9 mouse cellular contexts compared by ENCODE assay signal in the genomic region with DNA sequence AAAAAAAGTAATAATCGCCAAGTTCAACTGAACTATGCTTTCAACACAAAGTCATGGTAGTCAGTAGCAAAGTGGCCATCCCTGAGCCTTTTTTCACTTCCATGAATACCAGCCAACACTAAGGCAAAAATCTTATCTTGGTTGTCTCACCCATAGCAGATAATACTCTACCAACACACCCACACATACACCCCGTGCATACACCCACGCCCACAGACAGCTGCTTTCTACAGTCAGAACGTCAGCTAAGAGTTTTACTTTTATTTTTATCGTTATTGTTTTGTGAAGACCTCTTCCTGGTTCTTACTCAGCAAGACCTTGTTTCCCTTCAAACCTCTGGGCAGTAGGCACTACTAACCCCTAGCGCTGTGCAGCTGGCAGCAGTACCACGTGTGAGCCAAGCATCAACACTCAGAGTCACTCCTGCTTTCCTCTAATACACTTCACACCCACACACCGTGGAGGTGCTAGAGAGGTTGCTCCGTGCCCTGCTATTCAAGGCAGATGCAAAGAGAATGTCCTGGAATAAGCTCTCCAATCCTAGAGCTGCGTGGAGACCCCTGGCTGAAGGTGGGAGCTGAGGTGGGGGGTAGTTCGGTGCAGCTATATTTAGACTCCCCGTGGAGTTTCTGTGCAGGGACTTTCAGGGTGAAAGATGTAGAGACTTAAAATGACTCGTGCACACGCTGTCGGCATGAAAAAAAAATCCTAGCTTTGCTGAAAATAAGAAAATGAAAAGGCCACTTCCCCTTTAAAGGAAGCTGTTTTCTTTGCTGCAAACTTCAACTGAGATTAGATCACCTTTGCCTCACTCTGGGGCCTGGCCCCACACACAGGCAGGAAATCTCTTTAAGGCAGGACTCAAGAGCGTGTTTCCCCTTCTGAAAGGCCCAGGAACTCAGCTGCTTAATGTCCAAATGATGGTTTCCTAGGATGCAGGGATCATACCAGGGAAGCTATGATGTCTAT. TPM values are rescaled to one million over a fixed set of nuclear protein-coding genes. Genes with fewer than 3 reads are reported as not detected.
DNase-seq lines count a peak whose midpoint lies in the region; ATAC-seq and TF ChIP-seq lines count a peak whose summit lies in the region.
"Had no signal": no experiment of that assay in that cellular context is flagged by ENCODE, and none has a peak within 500 bp of the region (broad histone marks: within the 10 kb centered on the region; RNA-seq: fewer than 3 reads in every experiment).

No protein-coding gene starts in this region.

- TF ChIP-seq POLR2A in cortical plate, adult 2 months (IDR thresholded peaks at IDR 0.05; ENCODE audit: extremely low read depth, insufficient read depth, low read length): no peak

- H3K4me1 ChIP-seq in cortical plate, adult 2 months (ENCODE audit: control insufficient read depth, insufficient read depth, low read length): peaks cover 2% of the 10 kb centered on the region; the same call in 1 of the 2 replicates
- H3K4me1 ChIP-seq in forebrain, embryonic 14.5 days (ENCODE audit: control insufficient read depth, insufficient read depth, low read length): peaks cover 9% of the 10 kb centered on the region; the same call in 1 of the 2 replicates

- no peaks in the 10 kb centered on the region for H3K9me3 ChIP-seq in forebrain, embryonic 14.5 days (replicated peaks; ENCODE audit: control insufficient read depth, low read length)
- H3K9me3 ChIP-seq: neural tube, embryonic 12.5 days had no signal

- intact Hi-C loops in left cerebral cortex, postnatal 25 days (cut with DNase I): loop anchor here (5.0 kb wide), 5 partner anchors 249 to 501 kb away; no protein-coding TSS in a partner anchor

- WGBS in forebrain, embryonic 14.5 days: 61% methylated on average over 16 of the region's 16 CpGs

- no peak overlapping the region for H3K9ac ChIP-seq in forebrain, embryonic 14.5 days (ENCODE audit: low read length)

- peak overlapping the region; percentile 81; the same call in 1 of the 2 replicates for H3K4me3 ChIP-seq in cortical plate, adult 2 months (ENCODE audit: insufficient read depth, low read length)
- no peak overlapping the region for H3K4me3 ChIP-seq in forebrain, embryonic 14.5 days (ENCODE audit: low read depth, low read length)

- H3K36me3 ChIP-seq in forebrain, embryonic 14.5 days (ENCODE audit: control insufficient read depth, insufficient read depth, low read length): no peaks in the 10 kb centered on the region
- H3K36me3 ChIP-seq: neural tube, embryonic 12.5 days had no signal

- no peak for ATAC-seq in forebrain, embryonic 14.5 days

- no peak overlapping the region for H3K27ac ChIP-seq in cortical plate, adult 2 months (ENCODE audit: insufficient read depth, low read length)
- no peak overlapping the region for H3K27ac ChIP-seq in forebrain, embryonic 14.5 days (ENCODE audit: low read depth, low read length)
- H3K27ac ChIP-seq: neural tube, embryonic 12.5 days had no signal

- H3K27me3 ChIP-seq in forebrain, embryonic 14.5 days (replicated peaks; ENCODE audit: control insufficient read depth, insufficient read depth, low read length): peaks cover 7% of the 10 kb centered on the region; the same call in 1 of the 2 replicates

- no peak for TF ChIP-seq CTCF in cortical plate, adult 2 months (IDR thresholded peaks at IDR 0.05; ENCODE audit: extremely low read depth, insufficient read depth, low read length)

- H3K4me2 ChIP-seq in forebrain, embryonic 14.5 days (ENCODE audit: low read length): no peak overlapping the region

- peak; percentile 23 for DNase-seq in layer of hippocampus, adult 9-11 months
- no peak for DNase-seq in layer of hippocampus, postnatal 36 days
- peak; percentile 41 to 65 for DNase-seq in left cerebral cortex, postnatal 25 days (ENCODE audit: low spot score in 2 of 2)
- peak; percentile 65 to 70 for DNase-seq in spleen, postnatal 36 days (ENCODE audit: low spot score in 2 of 2)
- DNase-seq in forebrain, embryonic 14.5 days (ENCODE audit: low spot score): no peak
- DNase-seq in kidney, adult 11 months: no peak
- no peak for DNase-seq in lung, postnatal 10 days

RNA-seq across cellular contexts. Expression of a gene that starts 1.4 kb away (rescaled TPM):
- 10 to 100 TPM; 53.8 to 56.7 TPM for total RNA-seq in layer of hippocampus, postnatal 36 days (2021)
- polyA plus RNA-seq in cortical plate, adult 2 months (2012; rRNA removed): 25.8 and 26.0 TPM in 2 replicates
- 10 to 100 TPM; 75.8 to 84.5 TPM for total RNA-seq in left cerebral cortex, postnatal 25 days (2021)
- 0.93 and 2.0 TPM in 2 replicates for polyA plus RNA-seq in forebrain, embryonic 14.5 days (2014; fragmentation: Nextera tagmentation; extraction: Ambion mirVana)

Comparison
In these comparisons a context has a peak if more than half of its experiments do, and no peak if none do; other contexts are left out.
1. DNase-seq: peak in layer of hippocampus, adult 9-11 months (single experiment), left cerebral cortex, postnatal 25 days (2 of 2) and spleen, postnatal 36 days (2 of 2); none in layer of hippocampus, postnatal 36 days (0 of 2), forebrain, embryonic 14.5 days (single experiment), kidney, adult 11 months (single experiment) and lung, postnatal 10 days (single experiment).